Mouse (Mus musculus): Measurements from ENCODE around the gene B4galt1.

The B4galt1 gene

GRCm38 (mm10) chr4:40844811-40845751 is 8.7 kb downstream of the B4galt1 start:
- intact Hi-C loops (cut with DNase I): no loop called here

GRCm38 (mm10) chr4:40844251-40844721 is 9.5 kb downstream of the B4galt1 start:
- intact Hi-C loops (cut with DNase I): no loop called here

GRCm38 (mm10) chr4:40843726-40844125 is 10.1 kb downstream of the B4galt1 start:
- intact Hi-C loops (cut with DNase I): no loop called here

GRCm38 (mm10) chr4:40840448-40840847 is 13.4 kb downstream of the B4galt1 start:
- intact Hi-C loops (cut with DNase I): no loop called here

- intact Hi-C loops (cut with DNase I): no loop called here
These were observed 14.6 kb downstream of the B4galt1 start for GRCm38 (mm10) chr4:40839251-40839650.

- intact Hi-C loops (cut with DNase I): no loop called here
These were observed 16.1 kb downstream of the B4galt1 start for GRCm38 (mm10) chr4:40837451-40838285.

GRCm38 (mm10) chr4:40837008-40837407 is 16.8 kb downstream of the B4galt1 start:
- intact Hi-C loops (cut with DNase I): no loop called here

- intact Hi-C loops (cut with DNase I): no loop called here
These were observed 18.9 kb downstream of the B4galt1 start for GRCm38 (mm10) chr4:40834872-40835271.

- intact Hi-C loops (cut with DNase I): no loop called here
These were observed 19.5 kb downstream of the B4galt1 start for GRCm38 (mm10) chr4:40834232-40834786.

GRCm38 (mm10) chr4:40833381-40834231 is 20.2 kb downstream of the B4galt1 start:
- intact Hi-C loops (cut with DNase I): no loop called here

- intact Hi-C loops (cut with DNase I): no loop called here
These were observed 23.3 kb downstream of the B4galt1 start for GRCm38 (mm10) chr4:40830530-40830929.

- intact Hi-C loops (cut with DNase I): no loop called here
These were observed 24.0 kb downstream of the B4galt1 start for GRCm38 (mm10) chr4:40829654-40830400.

GRCm38 (mm10) chr4:40828910-40829309 is 24.9 kb downstream of the B4galt1 start:
- intact Hi-C loops (cut with DNase I): no loop called here

GRCm38 (mm10) chr4:40827926-40828325 is 25.9 kb downstream of the B4galt1 start:
- intact Hi-C loops (cut with DNase I): no loop called here

- intact Hi-C loops (cut with DNase I): no loop called here
These were observed 27.0 kb downstream of the B4galt1 start for GRCm38 (mm10) chr4:40826810-40827209.

- intact Hi-C loops (cut with DNase I): no loop called here
These were observed 27.8 kb downstream of the B4galt1 start for GRCm38 (mm10) chr4:40825981-40826380.

- intact Hi-C loops (cut with DNase I): no loop called here
These were observed 28.7 kb downstream of the B4galt1 start for GRCm38 (mm10) chr4:40825146-40825545.

- intact Hi-C loops (cut with DNase I): no loop called here
These were observed 29.3 kb downstream of the B4galt1 start for GRCm38 (mm10) chr4:40824505-40824904.

- intact Hi-C loops (cut with DNase I): no loop called here
These were observed 30.1 kb downstream of the B4galt1 start for GRCm38 (mm10) chr4:40823664-40824063.

GRCm38 (mm10) chr4:40823151-40823550 is 30.7 kb downstream of the B4galt1 start:
- intact Hi-C loops (cut with DNase I): no loop called here

Measured in adrenal gland (tissue).